Mouse (Mus musculus): Measurements from ENCODE around the gene Gm10300. TPM values are rescaled to one million over a fixed set of nuclear protein-coding genes. Genes with fewer than 3 reads are reported as not detected.

Gm10300 gene
- polyA plus RNA-seq (2015; fragmentation: Nextera tagmentation; extraction: Ambion mirVana): 0.10 TPM in 1 of 2 replicates, not detected in the other

GRCm38 (mm10) chr4:132074077-132074932 is at the start of gene Gm10300:
Gm10300 (plus strand) TSS chr4:132074697.

GRCm38 (mm10) chr4:132074933-132075769 is 654 bp downstream of the Gm10300 start, which contains the start of gene Epb41:
Epb41 (minus strand) TSS chr4:132075321.

Other genes with a start within 250 kb of the Gm10300 start
- 13.8 and 14.0 TPM in 2 replicates for gene Ptpru, start 236.4 kb upstream of the Gm10300 start, polyA plus RNA-seq (2015; fragmentation: Nextera tagmentation; extraction: Ambion mirVana)
- gene Mecr, start 231.2 kb upstream of the Gm10300 start, polyA plus RNA-seq (2015; fragmentation: Nextera tagmentation; extraction: Ambion mirVana): 32.5 and 33.9 TPM in 2 replicates
- 69.2 and 69.9 TPM in 2 replicates for gene Srsf4, start 201.1 kb upstream of the Gm10300 start, polyA plus RNA-seq (2015; fragmentation: Nextera tagmentation; extraction: Ambion mirVana)
- gene Tmem200b, start 152.9 kb upstream of the Gm10300 start, polyA plus RNA-seq (2015; fragmentation: Nextera tagmentation; extraction: Ambion mirVana): 1.2 and 1.5 TPM in 2 replicates
- 21.9 and 22.0 TPM in 2 replicates for gene Epb41, start 624 bp downstream of the Gm10300 start, polyA plus RNA-seq (2015; fragmentation: Nextera tagmentation; extraction: Ambion mirVana)
- 1.1 and 1.2 TPM in 2 replicates for gene Oprd1, start 69.8 kb downstream of the Gm10300 start, polyA plus RNA-seq (2015; fragmentation: Nextera tagmentation; extraction: Ambion mirVana)
- 63.8 and 68.9 TPM in 2 replicates for gene Ythdf2, start 137.6 kb downstream of the Gm10300 start, polyA plus RNA-seq (2015; fragmentation: Nextera tagmentation; extraction: Ambion mirVana)
- gene Gmeb1, start 186.9 kb downstream of the Gm10300 start, polyA plus RNA-seq (2015; fragmentation: Nextera tagmentation; extraction: Ambion mirVana): 22.1 and 28.6 TPM in 2 replicates
- 31.2 and 32.7 TPM in 2 replicates for gene Taf12, start 199.7 kb downstream of the Gm10300 start, polyA plus RNA-seq (2015; fragmentation: Nextera tagmentation; extraction: Ambion mirVana)
- 6.8 and 7.2 TPM in 2 replicates for gene Rab42, start 228.7 kb downstream of the Gm10300 start, polyA plus RNA-seq (2015; fragmentation: Nextera tagmentation; extraction: Ambion mirVana)

Data from neural tube, postnatal 0 days (tissue).